Mouse (Mus musculus) stomach, postnatal 0 days (tissue): ENCODE results near the gene Pin1rt1.

Experiments used
- CTCF ChIP-seq: IDR thresholded peaks from 2 replicates; pipeline ENCODE4 v1.5.1; 2016; ENCODE audit warnings: antibody characterized with exemption, low read depth, mild to moderate bottlenecking, moderate library complexity
- EP300 ChIP-seq: optimal IDR thresholded peaks from 2 replicates; pipeline ENCODE3; 2016; ENCODE audit warnings: antibody characterized with exemption

DNA sequence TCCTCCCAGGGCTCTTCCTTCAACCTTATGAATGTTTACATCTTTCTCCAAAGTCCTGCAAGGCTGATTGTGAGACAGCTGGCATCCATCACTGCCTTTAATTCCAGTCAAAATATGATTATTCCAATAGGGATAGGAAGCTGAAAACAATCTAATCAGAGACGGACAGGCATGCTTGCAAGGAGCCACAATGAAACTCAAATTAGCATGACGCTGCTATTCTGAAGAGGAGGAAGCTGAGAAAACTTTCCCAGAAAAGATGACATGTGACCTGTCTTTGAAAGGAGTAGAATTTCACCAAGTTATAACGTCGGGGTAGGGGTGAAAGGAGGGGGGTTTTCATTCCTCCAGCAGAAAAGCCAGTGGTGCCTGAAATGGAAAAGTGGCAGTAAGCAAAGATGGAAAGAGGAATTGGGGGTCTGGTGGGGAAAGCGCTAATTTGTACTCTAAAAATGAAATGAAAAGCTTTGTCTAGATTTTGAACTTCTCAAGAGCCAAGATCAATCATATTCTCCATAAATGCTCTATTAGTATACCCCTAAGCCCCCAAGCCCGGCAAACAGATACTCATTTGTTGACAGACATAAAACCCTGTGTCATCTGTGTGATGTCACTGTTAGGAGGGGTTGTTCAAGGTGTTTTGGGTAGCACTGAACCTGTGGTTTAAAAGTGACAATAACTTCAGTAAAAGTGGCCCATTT lies 5.4 kb downstream of the Pin1rt1 start:
- TF ChIP-seq CTCF (no peak), EP300 (no peak)
